Comparison of ENCODE assay signal across 9 mouse cellular contexts in genomic region chr4:126149041-126149676, GRCm38 (mm10). TPM values are rescaled to one million over a fixed set of nuclear protein-coding genes. Genes with fewer than 3 reads are reported as not detected.
DNase-seq lines count a peak whose midpoint lies in the region; ATAC-seq and TF ChIP-seq lines count a peak whose summit lies in the region.
"Had no signal": no experiment of that assay in that cellular context is flagged by ENCODE, and none has a peak within 500 bp of the region (broad histone marks: within the 10 kb centered on the region; RNA-seq: fewer than 3 reads in every experiment).

No protein-coding gene starts in this region.

- 34% methylated on average over 42 of the region's 42 CpGs for WGBS in kidney, adult 2 months
- WGBS in forebrain, embryonic 10.5 days = 22% methylated on average over 42 of the region's 42 CpGs
- 11% methylated on average over 42 of the region's 42 CpGs for WGBS in kidney, embryonic 14.5 days
- WGBS in midbrain, embryonic 11.5 days = 20% methylated on average over 42 of the region's 42 CpGs

- peaks cover 17% of the 10 kb centered on the region; the same call in 1 of the 2 replicates for H3K4me1 ChIP-seq in kidney, adult 2 months (ENCODE audit: control insufficient read depth, insufficient read depth, low read length)
- H3K4me1 ChIP-seq in forebrain, embryonic 10.5 days = peaks cover 59% of the 10 kb centered on the region
- H3K4me1 ChIP-seq in kidney, embryonic 14.5 days (ENCODE audit: control insufficient read depth, insufficient read depth, low read length) = peaks cover 51% of the 10 kb centered on the region
- H3K4me1 ChIP-seq in midbrain, embryonic 11.5 days (ENCODE audit: control insufficient read depth, insufficient read depth, low read length) = peaks cover 16% of the 10 kb centered on the region

- no peaks in the 10 kb centered on the region for H3K9me3 ChIP-seq in forebrain, embryonic 10.5 days
- no peaks in the 10 kb centered on the region for H3K9me3 ChIP-seq in kidney, embryonic 14.5 days (ENCODE audit: control insufficient read depth, low read length)
- no peaks in the 10 kb centered on the region for H3K9me3 ChIP-seq in midbrain, embryonic 11.5 days (ENCODE audit: control insufficient read depth, low read length)

- H3K27ac ChIP-seq in kidney, adult 2 months (ENCODE audit: insufficient read depth, low read depth, low read length) = peak overlapping the region; percentile 92
- H3K27ac ChIP-seq in forebrain, embryonic 10.5 days = peak overlapping the region; percentile 86
- peak overlapping the region; percentile 98 for H3K27ac ChIP-seq in kidney, embryonic 14.5 days (ENCODE audit: low read depth, low read length)
- no peak overlapping the region for H3K27ac ChIP-seq in midbrain, embryonic 11.5 days (ENCODE audit: low read depth, low read length)

- H3K36me3 ChIP-seq in kidney, adult 2 months (ENCODE audit: control insufficient read depth, insufficient read depth, low read length) = no peaks in the 10 kb centered on the region; the same call in 1 of the 2 replicates
- H3K36me3 ChIP-seq in forebrain, embryonic 10.5 days (replicated peaks) = 0 out of 2 replicates have a peak, but pooled peaks cover 3% of the 10 kb centered on the region
- peaks cover 15% of the 10 kb centered on the region for H3K36me3 ChIP-seq in kidney, embryonic 14.5 days (ENCODE audit: control insufficient read depth, insufficient read depth, low read length)
- H3K36me3 ChIP-seq in midbrain, embryonic 11.5 days (ENCODE audit: control insufficient read depth, insufficient read depth, low read length) = no peaks in the 10 kb centered on the region

- no peak for TF ChIP-seq CTCF in kidney, adult 2 months (conservative IDR thresholded peaks at IDR 0.05; ENCODE audit: insufficient read depth, insufficient read length, low read depth, low read length)

- H3K4me3 ChIP-seq in kidney, adult 2 months (ENCODE audit: insufficient read depth, low read depth, low read length) = peak overlapping the region; percentile 78
- H3K4me3 ChIP-seq in forebrain, embryonic 10.5 days = peak overlapping the region; percentile 60
- H3K4me3 ChIP-seq in kidney, embryonic 14.5 days (ENCODE audit: low read length) = peak overlapping the region; percentile 70
- peak overlapping the region; percentile 39 for H3K4me3 ChIP-seq in midbrain, embryonic 11.5 days (ENCODE audit: low read depth, low read length)

- peak overlapping the region; percentile 78 for H3K4me2 ChIP-seq in kidney, embryonic 14.5 days (replicated peaks; ENCODE audit: low read depth, low read length)
- H3K4me2 ChIP-seq in midbrain, embryonic 11.5 days = peak overlapping the region; percentile 57

- peak overlapping the region; percentile 88 for H3K9ac ChIP-seq in kidney, embryonic 14.5 days (ENCODE audit: low read depth, low read length)
- H3K9ac ChIP-seq in midbrain, embryonic 11.5 days (ENCODE audit: low read length) = peak overlapping the region; percentile 33

- no peaks in the 10 kb centered on the region for H3K27me3 ChIP-seq in kidney, adult 2 months (replicated peaks; ENCODE audit: control insufficient read depth, insufficient read depth, low read length)
- peaks cover 64% of the 10 kb centered on the region for H3K27me3 ChIP-seq in forebrain, embryonic 10.5 days (ENCODE audit: poor library complexity, severe bottlenecking)
- H3K27me3 ChIP-seq in kidney, embryonic 14.5 days (ENCODE audit: control insufficient read depth, insufficient read depth, low read length) = no peaks in the 10 kb centered on the region
- peaks cover 34% of the 10 kb centered on the region for H3K27me3 ChIP-seq in midbrain, embryonic 11.5 days (ENCODE audit: control insufficient read depth, insufficient read depth, low read length)
- H3K27me3 ChIP-seq: Patski had no signal

- ATAC-seq in kidney, embryonic 14.5 days (ENCODE audit: low FRiP score, low TSS enrichment) = no peak
- ATAC-seq in midbrain, embryonic 11.5 days (ENCODE audit: low FRiP score) = peak; percentile 46; the same call in 1 of the 2 replicates
- ATAC-seq in cerebellum, adult (ENCODE audit: insufficient number of reproducible peaks, low FRiP score, low TSS enrichment) = no peak; the same call in 1 of the 2 replicates

- peak; percentile 61 for DNase-seq in kidney, adult 2 months
- DNase-seq in kidney, adult 8-10 months = no peak
- peak; percentile 29 for DNase-seq in forebrain, embryonic 10.5 days (ENCODE audit: extremely low spot score, low spot score)
- peak; percentile 92 for DNase-seq in midbrain, embryonic 11.5 days (ENCODE audit: low spot score, missing footprints)
- no peak for DNase-seq in ovary, postnatal 36 days (ENCODE audit: low spot score)
- no peak for DNase-seq in right cerebral cortex, postnatal 25 days

- no peak for TF ChIP-seq POLR2A in kidney, adult 2 months (IDR thresholded peaks at IDR 0.05; ENCODE audit: low read depth, low read length)

RNA-seq across cellular contexts. Expression of gene Eva1b, which starts 1.6 kb away (rescaled TPM):
- polyA plus RNA-seq in kidney, adult 2 months (2012; rRNA removed) = 68.8 and 101 TPM in 2 replicates
- polyA plus RNA-seq in forebrain, embryonic 10.5 days (2016; fragmentation: Nextera tagmentation; extraction: Ambion mirVana) = 19.1 and 20.7 TPM in 2 replicates
- 96.1 and 124 TPM in 2 replicates for polyA plus RNA-seq in kidney, embryonic 14.5 days (2014; fragmentation: Nextera tagmentation; extraction: Ambion mirVana)
- 22.4 and 24.8 TPM in 2 replicates for polyA plus RNA-seq in midbrain, embryonic 11.5 days (2014; fragmentation: Nextera tagmentation; extraction: Ambion mirVana)

RNA-seq across cellular contexts. Expression of gene Sh3d21, which starts 14.1 kb away (rescaled TPM):
- polyA plus RNA-seq in kidney, adult 2 months (2012; rRNA removed) = 5.0 and 5.5 TPM in 2 replicates
- 1.5 and 1.6 TPM in 2 replicates for polyA plus RNA-seq in forebrain, embryonic 10.5 days (2016; fragmentation: Nextera tagmentation; extraction: Ambion mirVana)
- polyA plus RNA-seq in kidney, embryonic 14.5 days (2014; fragmentation: Nextera tagmentation; extraction: Ambion mirVana) = 7.3 and 8.7 TPM in 2 replicates
- 1.4 TPM in 2 replicates for polyA plus RNA-seq in midbrain, embryonic 11.5 days (2014; fragmentation: Nextera tagmentation; extraction: Ambion mirVana)

RNA-seq across cellular contexts. Expression of gene Stk40, which starts 45.4 kb away (rescaled TPM):
- polyA plus RNA-seq in kidney, adult 2 months (2012; rRNA removed) = 38.3 and 38.9 TPM in 2 replicates
- polyA plus RNA-seq in forebrain, embryonic 10.5 days (2016; fragmentation: Nextera tagmentation; extraction: Ambion mirVana) = 43.7 and 45.5 TPM in 2 replicates
- polyA plus RNA-seq in kidney, embryonic 14.5 days (2014; fragmentation: Nextera tagmentation; extraction: Ambion mirVana) = 19.1 and 24.9 TPM in 2 replicates
- polyA plus RNA-seq in midbrain, embryonic 11.5 days (2014; fragmentation: Nextera tagmentation; extraction: Ambion mirVana) = 20.8 and 25.4 TPM in 2 replicates

RNA-seq across cellular contexts. Expression of gene Lsm10, which starts 52.7 kb away (rescaled TPM):
- polyA plus RNA-seq in kidney, adult 2 months (2012; rRNA removed) = 36.5 TPM in 2 replicates
- 53.7 and 55.1 TPM in 2 replicates for polyA plus RNA-seq in forebrain, embryonic 10.5 days (2016; fragmentation: Nextera tagmentation; extraction: Ambion mirVana)
- 47.3 and 52.4 TPM in 2 replicates for polyA plus RNA-seq in kidney, embryonic 14.5 days (2014; fragmentation: Nextera tagmentation; extraction: Ambion mirVana)
- polyA plus RNA-seq in midbrain, embryonic 11.5 days (2014; fragmentation: Nextera tagmentation; extraction: Ambion mirVana) = 40.8 and 45.7 TPM in 2 replicates

RNA-seq across cellular contexts. Expression of gene Thrap3, which starts 53.4 kb away (rescaled TPM):
- 40.4 and 51.0 TPM in 2 replicates for polyA plus RNA-seq in kidney, adult 2 months (2012; rRNA removed)
- polyA plus RNA-seq in forebrain, embryonic 10.5 days (2016; fragmentation: Nextera tagmentation; extraction: Ambion mirVana) = 251 and 256 TPM in 2 replicates
- polyA plus RNA-seq in kidney, embryonic 14.5 days (2014; fragmentation: Nextera tagmentation; extraction: Ambion mirVana) = 141 and 281 TPM in 2 replicates
- 192 and 219 TPM in 2 replicates for polyA plus RNA-seq in midbrain, embryonic 11.5 days (2014; fragmentation: Nextera tagmentation; extraction: Ambion mirVana)

Comparison
In these comparisons a context has a peak if more than half of its experiments do, and no peak if none do; other contexts are left out.
1. DNase-seq: peak in kidney, adult 2 months (single experiment), forebrain, embryonic 10.5 days (single experiment) and midbrain, embryonic 11.5 days (single experiment); none in kidney, adult 8-10 months (0 of 2), ovary, postnatal 36 days (single experiment) and right cerebral cortex, postnatal 25 days (single experiment).
2. Peak in every context shown above with its lines, with median percentiles within 50 percentile points of each other: H3K4me3 ChIP-seq.